ENCODE assay signal across 8 mouse cellular contexts in genomic region chr10:127591514-127591913, GRCm38 (mm10). TPM values are rescaled to one million over a fixed set of nuclear protein-coding genes. Genes with fewer than 3 reads are reported as not detected.
DNase-seq lines count a peak whose midpoint lies in the region; ATAC-seq lines count a peak whose summit lies in the region.

No protein-coding gene starts in this region.

- H3K27me3 ChIP-seq in forebrain, embryonic 16.5 days (replicated peaks; ENCODE audit: control insufficient read depth, insufficient read depth, low read length) = no peaks in the 10 kb centered on the region
- no peaks in the 10 kb centered on the region for H3K27me3 ChIP-seq in forebrain, embryonic 11.5 days (ENCODE audit: control insufficient read depth, insufficient read depth, low read length)
- no peaks in the 10 kb centered on the region for H3K27me3 ChIP-seq in limb, embryonic 13.5 days

- no peak overlapping the region for H3K9ac ChIP-seq in forebrain, embryonic 16.5 days (replicated peaks; ENCODE audit: low read depth, low read length)
- no peak overlapping the region for H3K9ac ChIP-seq in forebrain, embryonic 11.5 days (ENCODE audit: low read length)
- H3K9ac ChIP-seq in limb, embryonic 13.5 days = peak overlapping the region; percentile 20; the same call in 1 of the 2 replicates

- ATAC-seq in forebrain, embryonic 16.5 days = 0 out of 2 replicates have a peak, but pooled peaks have one; percentile 45
- ATAC-seq in forebrain, embryonic 11.5 days (replicated peaks; ENCODE audit: low FRiP score) = no peak
- no peak for ATAC-seq in limb, embryonic 13.5 days (ENCODE audit: low FRiP score, low read depth)

- H3K9me3 ChIP-seq in forebrain, embryonic 16.5 days (ENCODE audit: control insufficient read depth, low read length) = no peaks in the 10 kb centered on the region
- no peaks in the 10 kb centered on the region for H3K9me3 ChIP-seq in forebrain, embryonic 11.5 days (ENCODE audit: control insufficient read depth, low read length)
- H3K9me3 ChIP-seq in limb, embryonic 13.5 days = no peaks in the 10 kb centered on the region

- peaks cover 6% of the 10 kb centered on the region for H3K4me1 ChIP-seq in forebrain, embryonic 16.5 days (replicated peaks; ENCODE audit: control insufficient read depth, insufficient read depth, low read length)
- no peaks in the 10 kb centered on the region; the same call in 1 of the 2 replicates for H3K4me1 ChIP-seq in forebrain, embryonic 11.5 days (replicated peaks; ENCODE audit: control insufficient read depth, insufficient read depth, low read length)
- peaks cover 6% of the 10 kb centered on the region for H3K4me1 ChIP-seq in limb, embryonic 13.5 days

- H3K4me2 ChIP-seq in forebrain, embryonic 16.5 days (ENCODE audit: low read length) = no peak overlapping the region
- no peak overlapping the region for H3K4me2 ChIP-seq in forebrain, embryonic 11.5 days (ENCODE audit: low read depth, low read length, severe bottlenecking)
- no peak overlapping the region for H3K4me2 ChIP-seq in limb, embryonic 13.5 days (replicated peaks)

- no peak overlapping the region for H3K4me3 ChIP-seq in forebrain, embryonic 16.5 days (replicated peaks; ENCODE audit: low read length)
- H3K4me3 ChIP-seq in forebrain, embryonic 11.5 days (ENCODE audit: low read depth, low read length) = no peak overlapping the region
- no peak overlapping the region for H3K4me3 ChIP-seq in limb, embryonic 13.5 days

- DNase-seq in forebrain, embryonic 11.5 days (ENCODE audit: low spot score) = no peak
- peak; percentile 44 for DNase-seq in 3T3-L1 (ENCODE audit: low read depth, low spot score)
- DNase-seq in embryo, embryonic 9.5 days (ENCODE audit: extremely low spot score) = peak; percentile 75
- no peak for DNase-seq in frontal cortex, postnatal 14 days (ENCODE audit: low spot score in 2 of 2)
- DNase-seq in urinary bladder, postnatal 4 days (ENCODE audit: low spot score in 2 of 2) = no peak
- DNase-seq in spleen, adult 18-20 months = no peak

- WGBS in forebrain, embryonic 16.5 days = 53% methylated on average over 7 of the region's 7 CpGs
- 58% methylated on average over 7 of the region's 7 CpGs for WGBS in forebrain, embryonic 11.5 days
- 41% methylated on average over 7 of the region's 7 CpGs for whole genome bisulfite sequencing in limb, embryonic 13.5 days

- H3K27ac ChIP-seq in forebrain, embryonic 16.5 days (ENCODE audit: low read length) = no peak overlapping the region
- no peak overlapping the region for H3K27ac ChIP-seq in forebrain, embryonic 11.5 days (ENCODE audit: low read depth, low read length)
- no peak overlapping the region for H3K27ac ChIP-seq in limb, embryonic 13.5 days

- peaks cover 62% of the 10 kb centered on the region for H3K36me3 ChIP-seq in forebrain, embryonic 16.5 days (ENCODE audit: control insufficient read depth, insufficient read depth)
- peaks cover 4% of the 10 kb centered on the region; the same call in 1 of the 2 replicates for H3K36me3 ChIP-seq in forebrain, embryonic 11.5 days (ENCODE audit: control insufficient read depth, insufficient read depth, low read length)
- H3K36me3 ChIP-seq in limb, embryonic 13.5 days = peaks cover 89% of the 10 kb centered on the region

RNA-seq across cellular contexts. Expression of gene Lrp1, which starts 29.4 kb away (rescaled TPM):
- polyA plus RNA-seq in forebrain, embryonic 16.5 days (2015; fragmentation: Nextera tagmentation; extraction: Ambion mirVana) = 114 and 117 TPM in 2 replicates
- polyA plus RNA-seq in forebrain, embryonic 11.5 days (2014; fragmentation: Nextera tagmentation; extraction: Ambion mirVana) = 71.2 and 75.0 TPM in 2 replicates
- 123 and 127 TPM in 2 replicates for polyA plus RNA-seq in limb, embryonic 13.5 days (2015; fragmentation: Nextera tagmentation; extraction: Ambion mirVana)

RNA-seq across cellular contexts. Expression of gene Stat6, which starts 51.3 kb away (rescaled TPM):
- 4.3 and 5.1 TPM in 2 replicates for polyA plus RNA-seq in forebrain, embryonic 16.5 days (2015; fragmentation: Nextera tagmentation; extraction: Ambion mirVana)
- polyA plus RNA-seq in forebrain, embryonic 11.5 days (2014; fragmentation: Nextera tagmentation; extraction: Ambion mirVana) = 6.8 and 7.8 TPM in 2 replicates
- 14.3 and 15.0 TPM in 2 replicates for polyA plus RNA-seq in limb, embryonic 13.5 days (2015; fragmentation: Nextera tagmentation; extraction: Ambion mirVana)

RNA-seq across cellular contexts. Expression of gene Nxph4, which starts 57.2 kb away (rescaled TPM):
- 32.5 and 36.0 TPM in 2 replicates for polyA plus RNA-seq in forebrain, embryonic 16.5 days (2015; fragmentation: Nextera tagmentation; extraction: Ambion mirVana)
- polyA plus RNA-seq in forebrain, embryonic 11.5 days (2014; fragmentation: Nextera tagmentation; extraction: Ambion mirVana) = 37.6 and 40.4 TPM in 2 replicates
- polyA plus RNA-seq in limb, embryonic 13.5 days (2015; fragmentation: Nextera tagmentation; extraction: Ambion mirVana) = 10.7 and 12.5 TPM in 2 replicates

Comparison
In these comparisons a context has a peak if more than half of its experiments do, and no peak if none do; other contexts are left out.
1. DNase-seq: peak in 3T3-L1 (single experiment) and embryo, embryonic 9.5 days (single experiment); none in forebrain, embryonic 11.5 days (single experiment), frontal cortex, postnatal 14 days (0 of 2), urinary bladder, postnatal 4 days (0 of 2) and spleen, adult 18-20 months (0 of 2).